Mouse (Mus musculus) megakaryocyte, adult 5-6 weeks (primary cell): ENCODE measurements at regions not wholly inside any gene's neighbourhood (a gene's known extent, or its start where the extent isn't known, plus 50 kb on each side); places are given as distances from the start of the nearest gene placed in this dataset.
A peak's percentile ranks its signal among the peaks of the same experiment; 100 is the strongest.
"Not testable (repeated sequence)": the region's sequence is repeated elsewhere in the genome, so short reads cannot be mapped to it uniquely, and the experiment has no call there.

Experiments used
- ATAC-seq: 2 replicates; pipeline ENCODE4 v1.8.0; 2016; ENCODE audit warnings: mild to moderate bottlenecking, inconsistent platforms; ENCODE audit not compliant: poor library complexity, severe bottlenecking

- no peak for ATAC-seq
Measured at GRCm38 (mm10) chr16:55168433-55168832, 129.4 kb downstream of the Zpld1 start.

GRCm38 (mm10) chr16:55166181-55166848 is 131.5 kb downstream of the Zpld1 start:
- ATAC-seq = no peak

GRCm38 (mm10) chr16:55162926-55163325 is 134.9 kb downstream of the Zpld1 start:
- ATAC-seq = peak; percentile 54

- ATAC-seq = peak; percentile 67
Measured at GRCm38 (mm10) chr16:55151726-55152125, 146.1 kb downstream of the Zpld1 start.

- no peak for ATAC-seq
Measured at GRCm38 (mm10) chr16:55142431-55143173, 155.2 kb downstream of the Zpld1 start.

- ATAC-seq = no peak
Measured at GRCm38 (mm10) chr16:55134961-55135360, 162.8 kb downstream of the Zpld1 start.

- no peak for ATAC-seq
Measured at GRCm38 (mm10) chr16:55097651-55098050, 200.1 kb downstream of the Zpld1 start.

GRCm38 (mm10) chr16:55087461-55087860 is 210.3 kb downstream of the Zpld1 start:
- ATAC-seq = no peak

- ATAC-seq = no peak
Measured at GRCm38 (mm10) chr16:55076172-55076571, 221.6 kb downstream of the Zpld1 start.

- no peak for ATAC-seq
Measured at GRCm38 (mm10) chr16:55039777-55040176, 258.0 kb downstream of the Zpld1 start.

- no peak for ATAC-seq
Measured at GRCm38 (mm10) chr16:55001661-55002289, 296.0 kb downstream of the Zpld1 start.

GRCm38 (mm10) chr16:54991595-54992240 is 306.1 kb downstream of the Zpld1 start:
- no peak for ATAC-seq

- peak; percentile 47; the same call in 1 of the 2 replicates for ATAC-seq
Measured at GRCm38 (mm10) chr16:54983759-54984218, 314.0 kb downstream of the Zpld1 start.

GRCm38 (mm10) chr16:54970356-54970755 is 327.4 kb downstream of the Zpld1 start:
- no peak for ATAC-seq

GRCm38 (mm10) chr16:54943808-54944315 is 353.9 kb downstream of the Zpld1 start:
- ATAC-seq = no peak

GRCm38 (mm10) chr16:54928259-54928658 is 369.5 kb downstream of the Zpld1 start:
- ATAC-seq = no peak

- ATAC-seq = no peak
Measured at GRCm38 (mm10) chr16:54902911-54903310, 394.9 kb downstream of the Zpld1 start.

GRCm38 (mm10) chr16:54901461-54901860 is 396.3 kb downstream of the Zpld1 start:
- no peak for ATAC-seq

GRCm38 (mm10) chr16:54894661-54895060 is 403.1 kb downstream of the Zpld1 start:
- no peak for ATAC-seq

- no peak for ATAC-seq
Measured at GRCm38 (mm10) chr16:54857369-54857768, 440.4 kb downstream of the Zpld1 start.

- not testable (repeated sequence) for ATAC-seq
Measured at GRCm38 (mm10) chr16:54842996-54843395, 454.8 kb downstream of the Zpld1 start.
